Mouse (Mus musculus) heart, postnatal 0 days (tissue): ENCODE measurements around the gene Bmp3. TPM values are rescaled to one million over a fixed set of nuclear protein-coding genes. Genes with fewer than 3 reads are reported as not detected.
A peak's percentile ranks its signal among the peaks of the same experiment; 100 is the strongest.

Experiments
- ATAC-seq: fragments of 200-750 bp; cut with Nextera tagmentation; 2 replicates; pipeline ENCODE4 v1.8.0; 2017; ENCODE audit warnings: low read depth, moderate number of reproducible peaks, moderate library complexity; ENCODE audit not compliant: insufficient read depth
- DNase-seq: peaks from one replicate; pipeline ENCODE4 v3.0.0-alpha.2; 2016; ENCODE audit warnings: low spot score
- H3K27ac ChIP-seq: fragments of 300-500 bp; sonication (generic); 2 replicates; pipeline ENCODE4 v1.5.1; 2014; ENCODE audit warnings: low read depth, mild to moderate bottlenecking
- H3K27me3 ChIP-seq: fragments of 300-500 bp; sonication (generic); 2 replicates; pipeline ENCODE4 v1.6.1; 2014; ENCODE audit warnings: low read length, mixed read lengths; ENCODE audit not compliant: control insufficient read depth, insufficient read depth
- H3K36me3 ChIP-seq: fragments of 300-500 bp; sonication (generic); replicated peaks from 2 replicates; pipeline ENCODE4 v1.6.1; 2014; ENCODE audit warnings: low read length, mixed read lengths; ENCODE audit not compliant: control insufficient read depth, insufficient read depth
- H3K4me1 ChIP-seq: fragments of 300-500 bp; sonication (generic); 2 replicates; pipeline ENCODE4 v1.6.1; 2014; ENCODE audit warnings: antibody characterized with exemption; ENCODE audit not compliant: control insufficient read depth, insufficient read depth
- H3K4me2 ChIP-seq: fragments of 300-500 bp; sonication (generic); 2 replicates; pipeline ENCODE4 v1.6.1; 2014; ENCODE audit warnings: low read depth, mild to moderate bottlenecking, low read length, moderate library complexity
- H3K4me3 ChIP-seq: fragments of 300-500 bp; sonication (generic); 2 replicates; pipeline ENCODE4 v1.5.1; 2014; ENCODE audit warnings: low read depth, low read length
- H3K9ac ChIP-seq: fragments of 300-500 bp; sonication (generic); replicated peaks from 2 replicates; pipeline ENCODE4 v1.6.1; 2014; ENCODE audit warnings: low read depth, low read length, mixed read lengths
- H3K9me3 ChIP-seq: fragments of 300-500 bp; sonication (generic); replicated peaks from 2 replicates; pipeline ENCODE4 v1.6.1; 2016; ENCODE audit warnings: low read length; ENCODE audit not compliant: control insufficient read depth
- CTCF ChIP-seq: IDR thresholded peaks from 2 replicates; pipeline ENCODE4 v1.5.1; 2016; ENCODE audit warnings: antibody characterized with exemption, control low read depth, low read depth
- EP300 ChIP-seq: IDR thresholded peaks from 2 replicates; pipeline ENCODE4 v1.6.1; 2016; ENCODE audit warnings: antibody characterized with exemption, low read depth
- WGBS: fragments of 180-500 bp; shearing (Covaris S2); extraction: QIAGEN DNeasy Blood & Tissue Kit; methylation state at CpG from one replicate; pipeline ENCODE4 v1.1.7; 2014; 5-methylcytosine and 5-hydroxymethylcytosine counted together
- polyA plus RNA-seq: library from polyadenylated mRNA; unstranded; fragments of >200 nt; fragmentation: Nextera tagmentation; extraction: Ambion mirVana; gene quantifications from 2 replicates; pipeline ENCODE4 v1.2.1, GENCODE M21; 2015
- total RNA-seq: library from RNA; depleted of rRNA; stranded (reverse); fragments of >200 nt; gene quantifications from 2 replicates; pipeline ENCODE4 v1.2.3, GENCODE M21; 2014; ENCODE audit warnings: low replicate concordance

The Bmp3 gene
- total and polyA plus RNA-seq, 2 experiments from 2014 or later = 0.10 to 7.0 TPM

GRCm38 (mm10) chr5:98878891-98879290 lies 24.7 kb downstream of the Bmp3 start:
- DNase-seq = peak; percentile 9

GRCm38 (mm10) chr5:98882096-98882495 lies 27.9 kb downstream of the Bmp3 start:
- no peak overlapping the region for H3K4me3 ChIP-seq
- H3K9ac ChIP-seq = no peak overlapping the region
- no peak for DNase-seq
- WGBS = 60% methylated on average over 3 of the region's 3 CpGs
- H3K27me3 ChIP-seq = no peaks in the 10 kb centered on the region
- H3K4me2 ChIP-seq = no peak overlapping the region
- no peak for TF ChIP-seq EP300
- no peak for TF ChIP-seq CTCF
- no peaks in the 10 kb centered on the region for H3K36me3 ChIP-seq
- H3K27ac ChIP-seq = no peak overlapping the region
- H3K9me3 ChIP-seq = no peaks in the 10 kb centered on the region
- no peaks in the 10 kb centered on the region for H3K4me1 ChIP-seq
- no peak for ATAC-seq

More at GRCm38 (mm10) chr5:98878891-98879290, 24.7 kb downstream of the Bmp3 start:
- TF ChIP-seq CTCF (peak; percentile 77), EP300 (no peak)
- Histone ChIP-seq H3K27me3 (no peaks in the 10 kb centered on the region), H3K9ac (no peak overlapping the region), H3K4me1 (no peaks in the 10 kb centered on the region), H3K27ac (no peak overlapping the region), H3K9me3 (no peaks in the 10 kb centered on the region), H3K4me3 (no peak overlapping the region), H3K36me3 (no peaks in the 10 kb centered on the region), H3K4me2 (no peak overlapping the region)
- ATAC-seq = no peak

GRCm38 (mm10) chr5:98890544-98891050 lies 36.4 kb downstream of the Bmp3 start:
- TF ChIP-seq EP300 (no peak), CTCF (no peak)
- Histone ChIP-seq H3K27ac (no peak overlapping the region), H3K4me2 (no peak overlapping the region), H3K4me1 (no peaks in the 10 kb centered on the region), H3K4me3 (no peak overlapping the region), H3K9me3 (no peaks in the 10 kb centered on the region), H3K9ac (no peak overlapping the region), H3K27me3 (no peaks in the 10 kb centered on the region), H3K36me3 (no peaks in the 10 kb centered on the region)
- 48% methylated on average over 2 of the region's 2 CpGs for WGBS
- no peak for DNase-seq
- no peak for ATAC-seq

GRCm38 (mm10) chr5:98894281-98894680 lies 40.1 kb downstream of the Bmp3 start:
- DNase-seq (no peak), ATAC-seq (no peak)
- no peak overlapping the region for H3K9ac ChIP-seq
- no peak overlapping the region for H3K4me2 ChIP-seq
- H3K27me3 ChIP-seq = no peaks in the 10 kb centered on the region
- 76% methylated on average over 3 of the region's 3 CpGs for WGBS
- no peaks in the 10 kb centered on the region for H3K4me1 ChIP-seq
- H3K4me3 ChIP-seq = no peak overlapping the region
- no peaks in the 10 kb centered on the region for H3K36me3 ChIP-seq
- no peak overlapping the region for H3K27ac ChIP-seq
- TF ChIP-seq EP300 (no peak), CTCF (no peak)
- no peaks in the 10 kb centered on the region for H3K9me3 ChIP-seq

DNA sequence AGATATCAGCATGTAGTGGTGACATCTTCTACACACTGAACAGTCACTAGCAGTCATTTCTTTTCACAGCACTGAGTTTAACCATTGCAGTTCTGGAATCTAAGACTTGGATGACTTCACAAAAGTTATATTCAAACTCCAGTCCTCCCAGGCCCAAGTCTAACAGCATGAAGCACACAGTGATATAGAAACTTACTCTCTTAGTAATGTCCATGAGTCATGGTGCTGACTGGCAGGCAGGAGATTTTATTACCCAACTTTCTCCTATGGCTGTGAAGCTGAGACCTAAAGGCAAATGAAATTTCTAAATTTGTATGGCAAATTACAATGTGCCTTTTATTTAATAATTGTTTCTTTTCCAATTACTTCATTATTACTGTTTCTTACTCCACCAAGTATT lies 43.7 kb downstream of the Bmp3 start:
- DNase-seq = no peak
- TF ChIP-seq CTCF (no peak), EP300 (no peak)
- Histone ChIP-seq H3K27me3 (no peaks in the 10 kb centered on the region), H3K4me2 (no peak overlapping the region), H3K4me3 (no peak overlapping the region), H3K36me3 (no peaks in the 10 kb centered on the region), H3K9me3 (no peaks in the 10 kb centered on the region), H3K4me1 (no peaks in the 10 kb centered on the region), H3K27ac (no peak overlapping the region), H3K9ac (no peak overlapping the region)
- no peak for ATAC-seq

DNA sequence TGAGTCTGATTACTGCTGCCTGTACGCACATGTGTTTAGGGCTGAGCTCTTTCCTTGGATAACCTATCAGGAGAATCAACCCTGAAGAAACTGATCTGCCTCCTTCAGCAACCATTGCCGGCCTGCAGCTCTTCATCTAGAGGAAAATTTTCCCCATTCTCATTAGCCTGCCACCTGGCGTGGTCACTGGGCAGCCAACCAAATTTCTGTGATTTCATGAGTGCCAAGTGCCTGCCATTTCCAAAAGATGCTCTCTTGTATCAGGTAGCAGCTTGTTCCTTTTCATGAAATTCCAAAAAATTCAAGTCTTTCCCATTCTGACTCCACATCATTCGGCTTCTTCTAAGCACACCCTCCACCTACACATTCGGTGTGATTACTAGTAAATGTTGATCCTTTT lies 46.7 kb downstream of the Bmp3 start:
- no peak for ATAC-seq
- TF ChIP-seq EP300 (no peak), CTCF (no peak)
- H3K9ac ChIP-seq = no peak overlapping the region
- 66% methylated on average over 5 of the region's 5 CpGs for WGBS
- H3K27ac ChIP-seq = no peak overlapping the region
- no peaks in the 10 kb centered on the region for H3K27me3 ChIP-seq
- H3K4me3 ChIP-seq = no peak overlapping the region
- no peaks in the 10 kb centered on the region for H3K36me3 ChIP-seq
- H3K4me2 ChIP-seq = no peak overlapping the region
- no peak for DNase-seq
- H3K4me1 ChIP-seq = no peaks in the 10 kb centered on the region
- H3K9me3 ChIP-seq = no peaks in the 10 kb centered on the region
